Comparison of ENCODE assay signal across 14 mouse cellular contexts in the genomic region with DNA sequence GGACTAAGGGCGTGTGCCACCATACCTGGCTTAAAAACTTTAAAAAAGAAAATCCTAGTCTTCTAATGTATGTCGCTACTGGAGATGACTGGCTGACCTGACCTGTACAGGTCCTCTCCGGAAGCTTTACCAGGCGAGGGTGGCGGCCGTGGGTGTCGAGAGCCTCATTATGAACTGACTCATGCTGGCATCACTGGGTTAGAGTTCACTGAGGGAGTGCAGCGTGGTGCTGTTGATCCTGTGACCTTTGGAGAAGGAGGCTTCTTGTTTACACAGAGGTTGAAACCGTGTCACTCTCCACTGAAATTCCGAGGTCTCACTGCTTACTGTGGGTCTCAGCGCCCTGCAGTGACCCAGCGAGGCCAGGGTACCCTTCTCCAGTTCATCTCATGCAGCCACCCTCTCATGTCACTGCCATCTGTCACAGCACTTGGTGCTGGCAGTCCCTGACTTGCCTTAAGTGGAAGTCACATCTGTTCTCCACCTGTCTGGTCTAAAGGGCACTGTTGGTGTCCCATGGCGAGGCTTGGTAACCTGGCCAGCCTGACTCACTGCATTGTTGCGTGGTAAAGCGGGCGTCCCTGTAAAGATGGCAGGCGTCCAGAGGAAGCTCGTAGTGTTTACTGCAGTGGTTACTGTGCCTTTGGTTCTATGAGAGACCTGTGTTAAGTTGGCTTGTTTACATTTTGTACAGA. TPM values are rescaled to one million over a fixed set of nuclear protein-coding genes. Genes with fewer than 3 reads are reported as not detected.
DNase-seq lines count a peak whose midpoint lies in the region; ATAC-seq lines count a peak whose summit lies in the region.
"Had no signal": no experiment of that assay in that cellular context is flagged by ENCODE, and none has a peak within 500 bp of the region (broad histone marks: within the 10 kb centered on the region; RNA-seq: fewer than 3 reads in every experiment).

No protein-coding gene starts in this region.

- peak; percentile 49 to 54 for DNase-seq in cerebellum, postnatal 10 days
- no peak for DNase-seq in cerebellum, adult 11 months
- DNase-seq in liver, embryonic 11.5 days (ENCODE audit: low spot score): no peak
- peak; percentile 97 for DNase-seq in skeletal muscle tissue, adult 2 months (ENCODE audit: low read depth, low spot score)
- DNase-seq in thymus, postnatal 0 days (ENCODE audit: low spot score): no peak
- DNase-seq in right cerebral cortex, postnatal 14 days: no peak
- DNase-seq: kidney, postnatal 10 days; left cerebral cortex, postnatal 4 days; thymus, postnatal 4 days had no signal

- H3K27me3 ChIP-seq in embryonic facial prominence, embryonic 15.5 days: no peaks in the 10 kb centered on the region
- H3K27me3 ChIP-seq in liver, embryonic 11.5 days (replicated peaks; ENCODE audit: control insufficient read depth, insufficient read depth, low read length): no peaks in the 10 kb centered on the region
- H3K27me3 ChIP-seq in forebrain, embryonic 16.5 days (replicated peaks; ENCODE audit: control insufficient read depth, insufficient read depth, low read length): no peaks in the 10 kb centered on the region

- no peak overlapping the region for H3K4me3 ChIP-seq in embryonic facial prominence, embryonic 15.5 days (replicated peaks)
- no peak overlapping the region for H3K4me3 ChIP-seq in liver, embryonic 11.5 days (ENCODE audit: low read depth, low read length)
- no peak overlapping the region for H3K4me3 ChIP-seq in forebrain, embryonic 16.5 days (replicated peaks; ENCODE audit: low read length)

- H3K9me3 ChIP-seq in embryonic facial prominence, embryonic 15.5 days (replicated peaks): no peaks in the 10 kb centered on the region
- no peaks in the 10 kb centered on the region for H3K9me3 ChIP-seq in liver, embryonic 11.5 days (ENCODE audit: control insufficient read depth, low read length)
- H3K9me3 ChIP-seq in forebrain, embryonic 16.5 days (ENCODE audit: control insufficient read depth, low read length): no peaks in the 10 kb centered on the region

- WGBS in embryonic facial prominence, embryonic 15.5 days: 71% methylated on average over 18 of the region's 18 CpGs
- 78% methylated on average over 18 of the region's 18 CpGs for WGBS in liver, embryonic 11.5 days
- WGBS in forebrain, embryonic 16.5 days: 85% methylated on average over 18 of the region's 18 CpGs

- H3K36me3 ChIP-seq in embryonic facial prominence, embryonic 15.5 days: no peaks in the 10 kb centered on the region
- H3K36me3 ChIP-seq in liver, embryonic 11.5 days (ENCODE audit: control insufficient read depth, insufficient read depth, low read length): no peaks in the 10 kb centered on the region; the same call in 1 of the 2 replicates
- H3K36me3 ChIP-seq in forebrain, embryonic 16.5 days (ENCODE audit: control insufficient read depth, insufficient read depth): no peaks in the 10 kb centered on the region

- 0 out of 2 replicates have a peak, but pooled peaks cover 8% of the 10 kb centered on the region for H3K4me1 ChIP-seq in embryonic facial prominence, embryonic 15.5 days
- peaks cover 8% of the 10 kb centered on the region for H3K4me1 ChIP-seq in liver, embryonic 11.5 days (replicated peaks; ENCODE audit: control insufficient read depth, insufficient read depth, low read length)
- peaks cover 12% of the 10 kb centered on the region for H3K4me1 ChIP-seq in forebrain, embryonic 16.5 days (replicated peaks; ENCODE audit: control insufficient read depth, insufficient read depth, low read length)

- H3K4me2 ChIP-seq in embryonic facial prominence, embryonic 15.5 days (replicated peaks): no peak overlapping the region
- no peak overlapping the region for H3K4me2 ChIP-seq in liver, embryonic 11.5 days
- H3K4me2 ChIP-seq in forebrain, embryonic 16.5 days (ENCODE audit: low read length): no peak overlapping the region
- H3K4me2 ChIP-seq: heart, embryonic 11.5 days; hindbrain, embryonic 14.5 days had no signal

- no peak overlapping the region for H3K9ac ChIP-seq in embryonic facial prominence, embryonic 15.5 days
- no peak overlapping the region for H3K9ac ChIP-seq in liver, embryonic 11.5 days (ENCODE audit: low read depth, low read length)
- no peak overlapping the region for H3K9ac ChIP-seq in forebrain, embryonic 16.5 days (replicated peaks; ENCODE audit: low read depth, low read length)
- H3K9ac ChIP-seq: hindbrain, embryonic 14.5 days had no signal

- H3K27ac ChIP-seq in embryonic facial prominence, embryonic 15.5 days (replicated peaks): 0 out of 2 replicates have a peak overlapping the region, but pooled peaks have one; percentile 24
- H3K27ac ChIP-seq in liver, embryonic 11.5 days (ENCODE audit: low read depth, low read length): 0 out of 2 replicates have a peak overlapping the region, but pooled peaks have one; percentile 21
- no peak overlapping the region for H3K27ac ChIP-seq in forebrain, embryonic 16.5 days (ENCODE audit: low read length)
- H3K27ac ChIP-seq: hindbrain, embryonic 14.5 days had no signal

- peak; percentile 45; the same call in 1 of the 2 replicates for ATAC-seq in embryonic facial prominence, embryonic 15.5 days (ENCODE audit: insufficient number of reproducible peaks, low FRiP score, low TSS enrichment, low read depth)
- ATAC-seq in liver, embryonic 11.5 days (replicated peaks; ENCODE audit: low FRiP score): 0 out of 2 replicates have a peak, but pooled peaks have one; percentile 17
- no peak for ATAC-seq in forebrain, embryonic 16.5 days
- ATAC-seq: CD4-positive, CD25-positive, alpha-beta regulatory T cell, adult 4 months had no signal

RNA-seq across cellular contexts. Expression of gene Dop1b, which starts 21.3 kb away (rescaled TPM):
- polyA plus RNA-seq in embryonic facial prominence, embryonic 15.5 days (2015; fragmentation: Nextera tagmentation; extraction: Ambion mirVana): 15.1 and 17.3 TPM in 2 replicates
- 18.1 and 19.1 TPM in 2 replicates for polyA plus RNA-seq in liver, embryonic 11.5 days (2014; fragmentation: Nextera tagmentation; extraction: Ambion mirVana)
- polyA plus RNA-seq in forebrain, embryonic 16.5 days (2015; fragmentation: Nextera tagmentation; extraction: Ambion mirVana): 27.6 and 43.3 TPM in 2 replicates
- polyA plus RNA-seq in thymus, postnatal 0 days (2015; fragmentation: Nextera tagmentation; extraction: Ambion mirVana): 11.9 and 17.1 TPM in 2 replicates

RNA-seq across cellular contexts. Expression of gene Cbr3, which starts 50.0 kb away (rescaled TPM):
- polyA plus RNA-seq in embryonic facial prominence, embryonic 15.5 days (2015; fragmentation: Nextera tagmentation; extraction: Ambion mirVana): 22.3 and 23.7 TPM in 2 replicates
- polyA plus RNA-seq in liver, embryonic 11.5 days (2014; fragmentation: Nextera tagmentation; extraction: Ambion mirVana): 0.16 and 0.33 TPM in 2 replicates
- 1.4 and 1.6 TPM in 2 replicates for polyA plus RNA-seq in forebrain, embryonic 16.5 days (2015; fragmentation: Nextera tagmentation; extraction: Ambion mirVana)
- 8.4 and 8.5 TPM in 2 replicates for polyA plus RNA-seq in thymus, postnatal 0 days (2015; fragmentation: Nextera tagmentation; extraction: Ambion mirVana)
- polyA plus RNA-seq: CD4-positive, CD25-positive, alpha-beta regulatory T cell, adult 4 months had no signal

Comparison
In these comparisons a context has a peak if more than half of its experiments do, and no peak if none do; other contexts are left out.
1. DNase-seq: peak in cerebellum, postnatal 10 days (2 of 2) and skeletal muscle tissue, adult 2 months (single experiment); none in cerebellum, adult 11 months (single experiment), liver, embryonic 11.5 days (single experiment), thymus, postnatal 0 days (single experiment) and right cerebral cortex, postnatal 14 days (single experiment).